Mouse (Mus musculus): ENCODE measurements at regions not wholly inside any gene's neighbourhood (a gene's known extent, or its start where the extent isn't known, plus 50 kb on each side); places are given as distances from the start of the nearest gene placed in this dataset.
A peak's percentile ranks its signal among the peaks of the same experiment; 100 is the strongest.

DNA sequence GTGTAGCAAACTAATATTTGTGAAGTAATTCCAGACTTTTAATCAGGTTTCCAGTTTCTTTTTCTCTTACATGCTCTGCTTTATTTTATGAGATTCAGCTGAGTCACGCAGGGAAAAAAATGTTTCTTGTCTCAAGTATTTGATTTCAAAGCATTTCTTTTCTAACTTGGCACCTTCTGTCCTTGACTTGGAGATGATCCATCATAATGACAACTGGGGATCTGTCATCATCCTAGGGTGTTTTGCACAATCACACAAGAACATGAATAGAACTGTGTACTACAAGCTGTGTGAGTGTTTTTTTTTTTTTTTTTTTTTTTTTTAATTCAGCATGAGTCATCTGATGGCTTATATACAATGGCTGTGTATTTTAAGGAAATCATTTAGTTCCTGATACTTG is 1022.0 kb upstream of the Flrt2 start:
- no peak overlapping the region for H3K4me3 ChIP-seq (ENCODE audit: low read depth, low read length)
- no peak overlapping the region for H3K4me2 ChIP-seq (ENCODE audit: low read depth, low read length)
- no peaks in the 10 kb centered on the region for H3K27me3 ChIP-seq (replicated peaks; ENCODE audit: control insufficient read depth, insufficient read depth, low read length)
- WGBS = 62% methylated on average over 1 of the region's 1 CpGs
- no peaks in the 10 kb centered on the region for H3K4me1 ChIP-seq (ENCODE audit: control insufficient read depth, insufficient read depth, low read length)
- peak; percentile 56 for DNase-seq (ENCODE audit: low spot score)
- H3K9ac ChIP-seq (ENCODE audit: low read depth, low read length) = no peak overlapping the region
- no peaks in the 10 kb centered on the region for H3K9me3 ChIP-seq (ENCODE audit: control insufficient read depth, low read length)
- H3K36me3 ChIP-seq (ENCODE audit: control insufficient read depth, insufficient read depth, low read length) = no peaks in the 10 kb centered on the region
- ATAC-seq (ENCODE audit: low read depth) = no peak
- H3K27ac ChIP-seq (replicated peaks; ENCODE audit: low read depth, low read length) = no peak overlapping the region

DNA sequence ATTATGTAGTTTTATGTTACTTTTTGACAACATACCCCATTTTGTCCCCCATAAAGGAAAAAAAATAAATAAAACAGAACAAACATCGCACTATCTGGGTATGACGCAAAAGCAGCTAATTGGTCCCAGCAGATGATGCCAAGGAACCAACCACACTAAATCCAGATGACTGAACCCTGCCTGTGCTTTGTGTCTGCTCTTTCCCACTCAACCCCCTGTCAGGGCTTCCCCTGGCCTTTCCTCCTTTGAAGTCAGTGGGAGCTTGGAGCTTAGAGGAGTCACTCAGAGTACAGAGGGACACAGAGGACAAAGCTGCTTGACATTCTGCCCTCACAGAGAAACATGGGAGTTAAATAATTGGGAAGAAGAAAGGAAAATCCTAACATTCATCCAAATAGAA is 1017.1 kb upstream of the Flrt2 start:
- H3K36me3 ChIP-seq (ENCODE audit: control insufficient read depth, insufficient read depth, low read length) = no peaks in the 10 kb centered on the region
- H3K27me3 ChIP-seq (replicated peaks; ENCODE audit: control insufficient read depth, insufficient read depth, low read length) = no peaks in the 10 kb centered on the region
- H3K27ac ChIP-seq (replicated peaks; ENCODE audit: low read depth, low read length) = no peak overlapping the region
- DNase-seq (ENCODE audit: low spot score) (no peak), ATAC-seq (ENCODE audit: low read depth) (no peak)
- H3K4me3 ChIP-seq (ENCODE audit: low read depth, low read length) = no peak overlapping the region
- no peak overlapping the region for H3K9ac ChIP-seq (ENCODE audit: low read depth, low read length)
- 60% methylated on average over 2 of the region's 2 CpGs for WGBS
- H3K4me1 ChIP-seq (ENCODE audit: control insufficient read depth, insufficient read depth, low read length) = no peaks in the 10 kb centered on the region
- H3K4me2 ChIP-seq (ENCODE audit: low read depth, low read length) = no peak overlapping the region
- no peaks in the 10 kb centered on the region for H3K9me3 ChIP-seq (ENCODE audit: control insufficient read depth, low read length)

DNA sequence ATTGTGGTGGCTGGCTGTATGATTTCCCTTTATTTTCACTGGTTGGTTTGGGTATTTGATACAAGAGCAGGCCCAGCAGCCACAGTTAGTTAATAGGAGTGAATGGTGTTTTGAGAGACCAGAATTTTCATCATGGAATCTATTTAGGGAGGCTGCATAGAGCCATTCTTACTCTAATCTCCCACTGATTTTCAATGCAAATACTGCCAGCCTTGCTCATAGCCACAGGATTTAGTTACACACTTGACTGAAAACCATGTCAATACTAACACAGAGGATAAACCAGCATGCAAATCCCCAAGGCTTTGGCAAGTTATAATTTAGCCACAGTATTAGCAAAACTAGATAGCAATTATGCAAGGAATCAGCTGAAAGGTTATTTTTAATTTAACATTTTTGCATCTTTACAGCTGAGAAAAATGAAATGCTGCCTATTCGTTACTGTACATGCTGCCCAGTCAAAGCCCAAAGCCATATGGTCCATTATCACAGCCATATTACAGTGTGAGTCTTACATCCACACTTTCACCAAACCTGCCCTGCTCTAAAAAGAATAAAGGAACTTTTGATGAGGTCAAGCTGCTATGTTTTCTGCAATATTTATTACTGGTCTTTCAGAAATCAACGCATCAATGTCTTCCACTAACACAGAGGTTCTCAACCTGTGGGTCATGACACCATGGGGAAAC is 1000.5 kb upstream of the Flrt2 start:
- H3K9ac ChIP-seq (ENCODE audit: low read depth, low read length) = no peak overlapping the region
- peak; percentile 10 for DNase-seq (ENCODE audit: low spot score)
- H3K27me3 ChIP-seq (replicated peaks; ENCODE audit: control insufficient read depth, insufficient read depth, low read length) = no peaks in the 10 kb centered on the region
- H3K4me3 ChIP-seq (ENCODE audit: low read depth, low read length) = no peak overlapping the region
- no peak for ATAC-seq (ENCODE audit: low read depth)
- H3K4me2 ChIP-seq (ENCODE audit: low read depth, low read length) = no peak overlapping the region
- H3K27ac ChIP-seq (replicated peaks; ENCODE audit: low read depth, low read length) = no peak overlapping the region
- 79% methylated on average over 2 of the region's 2 CpGs for WGBS
- H3K4me1 ChIP-seq (ENCODE audit: control insufficient read depth, insufficient read depth, low read length) = no peaks in the 10 kb centered on the region
- H3K36me3 ChIP-seq (ENCODE audit: control insufficient read depth, insufficient read depth, low read length) = no peaks in the 10 kb centered on the region
- no peaks in the 10 kb centered on the region for H3K9me3 ChIP-seq (ENCODE audit: control insufficient read depth, low read length)

DNA sequence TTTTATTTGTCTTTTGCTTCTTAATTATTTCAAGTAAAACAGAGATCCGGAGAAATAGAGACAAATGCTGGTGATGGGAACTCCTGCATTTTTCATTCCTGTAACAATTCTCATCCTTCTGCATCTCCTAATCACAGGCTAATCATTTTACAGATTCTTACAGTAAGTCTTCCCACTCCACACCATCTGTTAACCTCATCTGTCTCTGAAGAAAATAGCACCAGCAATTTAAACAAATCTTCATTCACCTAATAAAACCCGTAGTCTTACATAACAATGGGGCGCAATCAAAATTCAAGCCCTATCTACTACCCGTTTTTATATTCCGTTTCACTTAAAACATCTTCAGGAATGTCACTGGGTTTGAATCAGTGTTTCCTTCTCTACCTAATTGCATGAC is 960.6 kb upstream of the Flrt2 start:
- WGBS = 68% methylated on average over 5 of the region's 5 CpGs
- no peak for ATAC-seq (ENCODE audit: low read depth)

DNA sequence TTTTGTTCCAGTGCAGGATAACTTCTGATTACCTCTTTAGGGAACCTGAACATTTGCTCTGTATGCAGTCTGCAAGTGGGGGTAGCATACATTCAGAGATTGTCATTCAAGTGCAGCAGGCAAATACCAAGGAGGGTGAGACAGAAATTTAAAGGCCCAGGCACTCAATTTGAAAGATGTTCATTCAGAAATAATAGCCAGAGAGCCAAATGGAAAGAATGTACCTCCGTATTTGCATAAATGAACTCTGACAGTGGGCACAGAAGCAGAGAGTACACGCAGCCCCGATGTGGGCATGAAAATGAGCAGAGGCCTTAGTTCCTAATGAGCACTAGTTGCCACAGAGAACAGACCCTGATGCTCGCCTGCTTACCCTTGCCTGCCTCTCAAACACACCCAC is 958.8 kb upstream of the Flrt2 start:
- Histone ChIP-seq H3K9me3 (ENCODE audit: control insufficient read depth, low read length) (no peaks in the 10 kb centered on the region), H3K27me3 (replicated peaks; ENCODE audit: control insufficient read depth, insufficient read depth, low read length) (no peaks in the 10 kb centered on the region; the same call in 1 of the 2 replicates), H3K27ac (replicated peaks; ENCODE audit: low read depth, low read length) (no peak overlapping the region), H3K9ac (ENCODE audit: low read depth, low read length) (no peak overlapping the region), H3K4me1 (ENCODE audit: control insufficient read depth, insufficient read depth, low read length) (peaks cover under 1% of the 10 kb centered on the region; the same call in 1 of the 2 replicates), H3K4me2 (ENCODE audit: low read depth, low read length) (no peak overlapping the region), H3K36me3 (ENCODE audit: control insufficient read depth, insufficient read depth, low read length) (no peaks in the 10 kb centered on the region), H3K4me3 (ENCODE audit: low read depth, low read length) (no peak overlapping the region)
- DNase-seq (ENCODE audit: low spot score) = peak; percentile 5
- WGBS = 51% methylated on average over 4 of the region's 4 CpGs
- ATAC-seq (ENCODE audit: low read depth) = no peak

More for the DNA sequence above, 960.6 kb upstream of the Flrt2 start:
- Histone ChIP-seq H3K9me3 (ENCODE audit: control insufficient read depth, low read length) (no peaks in the 10 kb centered on the region), H3K27me3 (replicated peaks; ENCODE audit: control insufficient read depth, insufficient read depth, low read length) (no peaks in the 10 kb centered on the region; the same call in 1 of the 2 replicates), H3K27ac (replicated peaks; ENCODE audit: low read depth, low read length) (no peak overlapping the region), H3K4me2 (ENCODE audit: low read depth, low read length) (no peak overlapping the region), H3K9ac (ENCODE audit: low read depth, low read length) (no peak overlapping the region), H3K4me3 (ENCODE audit: low read depth, low read length) (no peak overlapping the region), H3K36me3 (ENCODE audit: control insufficient read depth, insufficient read depth, low read length) (no peaks in the 10 kb centered on the region), H3K4me1 (ENCODE audit: control insufficient read depth, insufficient read depth, low read length) (no peaks in the 10 kb centered on the region; the same call in 1 of the 2 replicates)
- DNase-seq (ENCODE audit: low spot score) = no peak

DNA sequence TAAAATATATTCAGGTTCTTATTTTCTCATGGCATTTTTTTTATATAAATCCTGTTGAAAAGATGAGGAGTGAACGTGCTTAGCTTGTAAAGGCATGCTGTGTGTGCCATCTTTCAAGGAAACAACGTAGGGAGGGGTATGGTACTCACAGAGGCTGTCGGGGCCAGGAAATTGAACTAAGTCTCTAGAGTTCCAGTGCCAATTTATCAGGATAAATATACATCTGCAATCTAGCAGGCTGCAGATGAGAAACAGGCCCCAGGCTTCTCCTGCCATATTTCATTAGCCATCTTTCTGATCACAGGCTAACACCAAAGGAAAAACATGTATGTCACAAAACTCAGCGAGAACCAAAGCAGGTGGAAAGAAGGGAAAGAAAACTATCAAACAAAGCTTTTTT is 954.8 kb upstream of the Flrt2 start:
- WGBS = 36% methylated on average over 4 of the region's 4 CpGs
- DNase-seq (ENCODE audit: low spot score) (peak; percentile 11), ATAC-seq (ENCODE audit: low read depth) (no peak)

DNA sequence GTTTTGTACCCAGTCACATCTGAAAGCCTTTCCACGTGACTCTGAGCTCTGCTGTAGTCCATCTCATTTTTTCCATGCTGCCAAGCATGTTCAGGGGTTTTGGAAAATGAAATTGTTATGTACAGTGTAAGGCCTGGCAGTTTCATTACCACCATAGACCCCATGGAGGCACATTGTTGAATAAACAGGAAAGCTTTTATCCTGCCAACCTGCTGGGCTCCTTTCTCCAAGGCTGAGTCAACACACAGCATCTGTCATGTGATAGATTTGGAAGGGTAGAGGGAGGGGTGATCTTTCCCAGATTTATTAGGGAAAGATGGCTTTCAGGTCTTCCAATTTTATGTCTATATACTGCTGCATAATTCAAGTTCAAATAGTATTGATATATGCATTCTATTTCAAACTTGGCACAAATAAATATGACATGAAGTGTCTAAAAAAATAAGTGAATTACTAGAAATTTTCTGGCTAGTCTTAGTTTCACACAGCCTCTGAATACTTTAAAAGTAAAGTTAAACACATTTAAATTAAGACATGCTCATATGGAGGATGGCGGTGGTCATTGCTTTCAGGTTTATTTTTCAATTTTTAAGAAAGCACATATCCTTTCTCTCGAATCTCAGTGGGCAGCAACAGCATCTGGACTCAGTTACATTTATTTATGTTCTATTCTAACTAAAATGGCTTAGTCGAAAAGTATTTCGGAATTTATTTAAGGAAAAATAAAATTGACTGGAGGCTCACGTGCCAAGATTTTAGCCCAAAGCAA is 942.1 kb upstream of the Flrt2 start:
- Histone ChIP-seq H3K4me3 (ENCODE audit: low read depth, low read length) (no peak overlapping the region), H3K4me2 (ENCODE audit: low read depth, low read length) (peak overlapping the region; percentile 11; the same call in 1 of the 2 replicates), H3K27ac (replicated peaks; ENCODE audit: low read depth, low read length) (no peak overlapping the region), H3K9ac (ENCODE audit: low read depth, low read length) (no peak overlapping the region), H3K9me3 (ENCODE audit: control insufficient read depth, low read length) (no peaks in the 10 kb centered on the region), H3K36me3 (ENCODE audit: control insufficient read depth, insufficient read depth, low read length) (no peaks in the 10 kb centered on the region), H3K4me1 (ENCODE audit: control insufficient read depth, insufficient read depth, low read length) (0 out of 2 replicates have a peak, but pooled peaks cover 3% of the 10 kb centered on the region), H3K27me3 (replicated peaks; ENCODE audit: control insufficient read depth, insufficient read depth, low read length) (no peaks in the 10 kb centered on the region)
- WGBS = 47% methylated on average over 6 of the region's 6 CpGs
- ATAC-seq (ENCODE audit: low read depth) (no peak), DNase-seq (ENCODE audit: low spot score) (peak; percentile 46)

More for the DNA sequence above, 954.8 kb upstream of the Flrt2 start:
- Histone ChIP-seq H3K4me3 (ENCODE audit: low read depth, low read length) (no peak overlapping the region), H3K4me2 (ENCODE audit: low read depth, low read length) (no peak overlapping the region), H3K27me3 (replicated peaks; ENCODE audit: control insufficient read depth, insufficient read depth, low read length) (no peaks in the 10 kb centered on the region), H3K9me3 (ENCODE audit: control insufficient read depth, low read length) (no peaks in the 10 kb centered on the region), H3K4me1 (ENCODE audit: control insufficient read depth, insufficient read depth, low read length) (peaks cover 3% of the 10 kb centered on the region; the same call in 1 of the 2 replicates), H3K36me3 (ENCODE audit: control insufficient read depth, insufficient read depth, low read length) (no peaks in the 10 kb centered on the region), H3K27ac (replicated peaks; ENCODE audit: low read depth, low read length) (no peak overlapping the region), H3K9ac (ENCODE audit: low read depth, low read length) (no peak overlapping the region)

DNA sequence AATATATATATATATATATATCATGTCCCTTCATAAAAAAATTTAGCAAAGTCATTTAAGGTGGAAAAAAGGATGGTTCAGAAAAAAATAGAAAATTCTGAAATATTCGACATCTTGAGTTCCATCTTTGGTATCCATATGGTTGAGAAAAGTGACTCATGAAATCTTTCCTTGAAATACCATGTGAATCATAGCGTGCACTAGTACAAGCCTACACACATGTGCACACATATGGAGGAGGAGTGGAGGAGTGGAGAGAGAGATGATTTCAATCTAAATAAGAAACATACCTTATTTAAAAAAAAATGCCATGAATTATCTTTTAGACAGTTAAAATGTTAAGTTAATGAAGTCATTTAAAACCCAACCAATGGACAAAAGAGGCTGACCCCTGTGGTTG is 936.3 kb upstream of the Flrt2 start:
- no peak overlapping the region for H3K9ac ChIP-seq (ENCODE audit: low read depth, low read length)
- no peak overlapping the region for H3K4me2 ChIP-seq (ENCODE audit: low read depth, low read length)
- no peaks in the 10 kb centered on the region for H3K27me3 ChIP-seq (replicated peaks; ENCODE audit: control insufficient read depth, insufficient read depth, low read length)
- WGBS = 90% methylated on average over 2 of the region's 2 CpGs
- no peaks in the 10 kb centered on the region for H3K4me1 ChIP-seq (ENCODE audit: control insufficient read depth, insufficient read depth, low read length)
- H3K27ac ChIP-seq (replicated peaks; ENCODE audit: low read depth, low read length) = no peak overlapping the region
- H3K4me3 ChIP-seq (ENCODE audit: low read depth, low read length) = no peak overlapping the region
- H3K9me3 ChIP-seq (ENCODE audit: control insufficient read depth, low read length) = no peaks in the 10 kb centered on the region
- no peak for DNase-seq (ENCODE audit: low spot score)
- no peaks in the 10 kb centered on the region for H3K36me3 ChIP-seq (ENCODE audit: control insufficient read depth, insufficient read depth, low read length)
- ATAC-seq (ENCODE audit: low read depth) = no peak
